Mouse (Mus musculus) liver, postnatal 0 days (tissue): ENCODE measurements around the gene Ubiad1.

Experiments used
- CTCF ChIP-seq: sonication (generic); IDR thresholded peaks from 2 replicates; pipeline ENCODE4 v1.5.1; 2016; ENCODE audit warnings: antibody characterized with exemption, low read depth
- EP300 ChIP-seq: IDR thresholded peaks from 2 replicates; pipeline ENCODE4 v1.6.1; 2016; ENCODE audit warnings: antibody characterized with exemption, low read depth, mild to moderate bottlenecking

DNA sequence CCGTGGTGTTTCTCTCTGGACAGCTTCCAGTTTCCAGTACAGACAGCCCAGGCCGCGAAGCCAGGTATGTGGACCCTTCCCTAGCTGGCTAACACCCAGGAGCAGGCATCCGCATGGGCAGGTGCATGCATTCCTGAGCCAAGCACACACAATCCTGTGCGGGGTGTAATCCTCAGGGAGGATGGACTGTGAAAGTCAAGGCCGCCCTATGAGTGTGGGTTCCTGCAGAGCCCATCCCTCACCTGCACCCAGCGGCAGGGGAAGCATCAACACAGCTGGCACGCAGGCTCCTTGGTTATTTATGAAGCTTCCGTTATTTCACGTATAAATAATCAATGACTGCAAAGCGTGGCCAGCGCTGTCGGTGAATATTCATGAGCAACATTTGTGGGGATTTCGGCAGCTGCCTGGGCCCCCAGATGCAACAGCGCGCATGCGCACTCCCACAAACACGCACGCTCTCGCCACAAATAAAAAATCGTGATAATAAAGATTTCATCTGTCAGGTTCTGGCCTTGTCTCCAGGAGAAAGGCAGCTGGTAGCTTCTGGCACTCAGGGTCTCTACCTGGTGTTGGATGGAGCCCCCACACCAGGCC, 52.8 kb downstream of the Ubiad1 start:
- TF ChIP-seq CTCF: no peak
- TF ChIP-seq EP300: no peak
